Mouse (Mus musculus) neural tube, embryonic 12.5 days (tissue): ENCODE data around the gene Shld1. TPM values are rescaled to one million over a fixed set of nuclear protein-coding genes. Genes with fewer than 3 reads are reported as not detected.

Experiments used
- ATAC-seq: fragments of 200-750 bp; cut with Nextera tagmentation; 2 replicates; pipeline ENCODE4 v1.8.0; 2017; ENCODE audit warnings: low read depth, mild to moderate bottlenecking, moderate TSS enrichment, moderate library complexity; ENCODE audit not compliant: low FRiP score
- H3K27ac ChIP-seq: fragments of 300-500 bp; sonication (generic); 2 replicates; pipeline ENCODE4 v1.5.1; 2016
- H3K27me3 ChIP-seq: fragments of 300-500 bp; sonication (generic); replicated peaks from 2 replicates; pipeline ENCODE4 v1.6.1; 2016; ENCODE audit warnings: mild to moderate bottlenecking
- H3K36me3 ChIP-seq: fragments of 300-500 bp; sonication (generic); 2 replicates; pipeline ENCODE4 v1.6.1; 2016; ENCODE audit warnings: mild to moderate bottlenecking
- H3K4me1 ChIP-seq: fragments of 300-500 bp; sonication (generic); 2 replicates; pipeline ENCODE4 v1.6.1; 2016
- H3K4me2 ChIP-seq: fragments of 300-500 bp; sonication (generic); replicated peaks from 2 replicates; pipeline ENCODE4 v1.6.1; 2016; ENCODE audit warnings: mild to moderate bottlenecking
- H3K4me3 ChIP-seq: fragments of 300-500 bp; sonication (generic); 2 replicates; pipeline ENCODE4 v1.5.1; 2016
- H3K9ac ChIP-seq: fragments of 300-500 bp; sonication (generic); 2 replicates; pipeline ENCODE4 v1.6.1; 2016; ENCODE audit warnings: mild to moderate bottlenecking
- H3K9me3 ChIP-seq: fragments of 300-500 bp; sonication (generic); 2 replicates; pipeline ENCODE4 v1.6.1; 2016; ENCODE audit warnings: mild to moderate bottlenecking
- WGBS: fragments of 180-500 bp; shearing (Covaris S2); methylation state at CpG from one replicate; pipeline ENCODE4 v1.1.7; 2016; 5-methylcytosine and 5-hydroxymethylcytosine counted together
- polyA plus RNA-seq: library from polyadenylated mRNA; unstranded; fragments of >200 nt; fragmentation: Nextera tagmentation; extraction: Ambion mirVana; gene quantifications from 2 replicates; pipeline ENCODE4 v1.2.1, GENCODE M21; 2016

The Shld1 gene
- polyA plus RNA-seq, 1 experiment from 2014 or later: 21.4 TPM

DNA sequence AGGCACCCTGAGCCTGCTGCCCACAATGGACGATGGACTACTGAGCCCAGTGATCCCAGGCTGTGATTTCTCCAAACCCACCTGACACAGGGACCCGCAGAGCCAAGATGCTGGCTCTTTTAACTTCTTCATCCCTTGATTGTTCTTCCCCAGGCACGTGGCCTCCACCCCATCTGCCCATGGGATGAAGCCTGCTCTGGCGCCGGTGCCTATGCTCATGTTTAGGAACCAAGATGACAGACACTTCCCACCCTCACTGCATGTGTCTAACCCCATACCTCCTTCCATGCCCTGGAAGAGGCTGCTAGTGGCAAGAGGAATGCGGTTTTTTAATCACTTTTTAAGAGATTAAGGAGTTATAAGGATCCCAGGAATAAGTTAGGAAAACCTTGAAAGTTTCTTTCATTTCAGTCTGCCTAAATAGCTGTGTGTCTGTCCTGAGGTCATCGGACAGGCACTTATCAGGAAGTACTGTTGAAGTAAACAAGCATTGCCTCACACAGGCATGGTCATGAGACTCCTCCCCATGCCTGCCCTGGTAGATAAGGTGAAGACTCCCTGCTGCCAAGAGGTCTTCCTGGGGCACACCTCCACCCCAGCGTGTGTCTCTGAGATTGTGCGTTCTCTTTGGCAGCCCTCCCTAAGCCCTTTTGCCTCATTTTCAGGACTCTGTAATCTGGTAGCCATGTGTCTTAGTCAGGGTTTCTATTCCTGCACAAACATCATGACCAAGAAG is 8.8 kb downstream of the Shld1 start:
- ATAC-seq: no peak
- no peak overlapping the region for H3K27ac ChIP-seq
- H3K4me3 ChIP-seq: no peak overlapping the region
- H3K9ac ChIP-seq: no peak overlapping the region
- H3K9me3 ChIP-seq: no peaks in the 10 kb centered on the region
- WGBS: 88% methylated on average over 9 of the region's 9 CpGs
- no peak overlapping the region for H3K4me2 ChIP-seq
- no peaks in the 10 kb centered on the region for H3K27me3 ChIP-seq
- H3K36me3 ChIP-seq: no peaks in the 10 kb centered on the region
- no peaks in the 10 kb centered on the region for H3K4me1 ChIP-seq

DNA sequence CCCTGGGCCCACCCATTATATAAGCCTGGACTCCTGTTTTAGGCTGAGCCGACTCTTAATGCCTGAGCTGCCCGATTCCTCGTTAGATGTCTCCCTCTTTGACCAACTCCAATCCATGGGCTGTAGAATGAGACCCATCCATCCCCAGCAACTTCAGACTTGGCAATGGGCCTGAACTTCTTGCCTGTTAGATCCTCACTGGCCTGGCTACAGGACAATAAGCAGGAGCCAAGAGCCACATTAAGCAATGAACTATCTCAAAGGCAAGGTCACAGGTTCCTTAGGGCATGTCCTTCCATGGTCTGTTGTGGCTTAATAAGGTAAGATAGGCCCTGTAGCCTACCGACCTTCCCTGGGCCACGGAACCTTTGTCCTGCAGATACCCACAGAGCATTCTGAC is 9.8 kb downstream of the Shld1 start:
- 89% methylated on average over 5 of the region's 5 CpGs for WGBS
- H3K27ac ChIP-seq: no peak overlapping the region

GRCm38 (mm10) chr2:132697256-132697655 is 10.5 kb downstream of the Shld1 start:
- no peaks in the 10 kb centered on the region for H3K36me3 ChIP-seq
- WGBS: 88% methylated on average over 5 of the region's 5 CpGs
- no peak for ATAC-seq
- no peaks in the 10 kb centered on the region for H3K9me3 ChIP-seq
- H3K9ac ChIP-seq: no peak overlapping the region
- H3K27me3 ChIP-seq: no peaks in the 10 kb centered on the region
- no peak overlapping the region for H3K4me2 ChIP-seq
- no peak overlapping the region for H3K4me3 ChIP-seq
- H3K27ac ChIP-seq: no peak overlapping the region
- H3K4me1 ChIP-seq: no peaks in the 10 kb centered on the region

More for the DNA sequence above, 9.8 kb downstream of the Shld1 start:
- no peak overlapping the region for H3K9ac ChIP-seq
- no peaks in the 10 kb centered on the region for H3K9me3 ChIP-seq
- no peak overlapping the region for H3K4me3 ChIP-seq
- no peaks in the 10 kb centered on the region for H3K4me1 ChIP-seq
- H3K27me3 ChIP-seq: no peaks in the 10 kb centered on the region
- no peak for ATAC-seq
- no peak overlapping the region for H3K4me2 ChIP-seq
- no peaks in the 10 kb centered on the region for H3K36me3 ChIP-seq

DNA sequence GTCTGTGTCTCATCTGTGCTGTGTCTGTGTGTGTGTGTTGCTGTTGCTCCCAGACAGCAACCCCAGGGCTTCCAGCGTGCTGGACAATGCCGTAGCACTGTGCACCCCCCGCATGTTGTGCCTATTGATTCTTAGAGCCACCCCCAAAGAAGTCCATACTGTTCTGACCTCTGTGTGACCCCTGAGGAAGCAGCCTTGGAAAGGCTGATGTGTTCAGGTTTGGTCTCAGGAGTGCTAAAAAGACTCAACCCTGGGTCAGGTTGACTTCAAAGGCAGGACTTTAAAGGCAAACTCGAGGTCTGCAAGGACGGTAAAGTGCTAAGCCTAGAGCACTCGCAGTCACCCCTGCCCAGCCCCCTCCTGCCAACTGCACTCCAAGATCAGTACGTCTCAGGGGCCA is 11.0 kb downstream of the Shld1 start:
- no peaks in the 10 kb centered on the region for H3K27me3 ChIP-seq
- H3K9ac ChIP-seq: no peak overlapping the region
- no peak overlapping the region for H3K4me3 ChIP-seq
- no peak overlapping the region for H3K27ac ChIP-seq
- no peaks in the 10 kb centered on the region for H3K9me3 ChIP-seq
- no peak for ATAC-seq
- H3K36me3 ChIP-seq: no peaks in the 10 kb centered on the region
- H3K4me2 ChIP-seq: no peak overlapping the region
- H3K4me1 ChIP-seq: no peaks in the 10 kb centered on the region
- 71% methylated on average over 7 of the region's 7 CpGs for WGBS

GRCm38 (mm10) chr2:132698420-132698819 is 11.7 kb downstream of the Shld1 start:
- ATAC-seq: no peak
- H3K27ac ChIP-seq: no peak overlapping the region

GRCm38 (mm10) chr2:132700921-132701320 is 14.2 kb downstream of the Shld1 start:
- H3K4me3 ChIP-seq: no peak overlapping the region
- 92% methylated on average over 4 of the region's 4 CpGs for WGBS

More at GRCm38 (mm10) chr2:132698420-132698819, 11.7 kb downstream of the Shld1 start:
- no peaks in the 10 kb centered on the region for H3K27me3 ChIP-seq
- no peak overlapping the region for H3K9ac ChIP-seq
- WGBS: 86% methylated on average over 6 of the region's 6 CpGs
- H3K36me3 ChIP-seq: no peaks in the 10 kb centered on the region
- H3K9me3 ChIP-seq: no peaks in the 10 kb centered on the region
- no peak overlapping the region for H3K4me2 ChIP-seq
- H3K4me3 ChIP-seq: no peak overlapping the region
- no peaks in the 10 kb centered on the region for H3K4me1 ChIP-seq

DNA sequence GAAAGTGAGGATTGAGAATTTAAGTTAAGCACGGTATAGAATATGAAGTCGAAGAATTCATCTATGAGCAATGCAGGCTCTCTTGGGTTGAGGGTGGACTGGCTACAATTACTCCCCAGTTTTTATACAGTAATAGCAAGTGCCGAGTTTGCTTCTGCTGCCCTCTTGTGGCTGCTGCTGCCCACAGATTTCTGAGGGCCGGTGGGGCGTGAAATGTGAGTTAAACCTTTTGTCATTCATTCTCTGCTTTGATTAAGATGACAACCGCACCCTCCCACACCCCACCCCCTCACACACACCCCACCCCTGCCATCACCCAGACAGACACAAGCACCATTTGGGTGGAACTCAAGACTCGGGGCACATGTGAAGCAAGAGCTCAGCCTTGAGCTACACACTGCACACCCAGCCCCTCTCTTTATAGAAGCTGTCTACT is 14.7 kb downstream of the Shld1 start:
- ATAC-seq: peak; percentile 77; the same call in 1 of the 2 replicates
- no peak overlapping the region for H3K9ac ChIP-seq
- H3K4me3 ChIP-seq: no peak overlapping the region
- H3K36me3 ChIP-seq: no peaks in the 10 kb centered on the region
- no peaks in the 10 kb centered on the region for H3K9me3 ChIP-seq
- WGBS: 19% methylated on average over 7 of the region's 7 CpGs
- H3K27me3 ChIP-seq: no peaks in the 10 kb centered on the region
- H3K27ac ChIP-seq: no peak overlapping the region
- no peak overlapping the region for H3K4me2 ChIP-seq
- no peaks in the 10 kb centered on the region for H3K4me1 ChIP-seq

More at GRCm38 (mm10) chr2:132700921-132701320, 14.2 kb downstream of the Shld1 start:
- H3K27ac ChIP-seq: no peak overlapping the region
- ATAC-seq: no peak
- H3K36me3 ChIP-seq: no peaks in the 10 kb centered on the region
- H3K9me3 ChIP-seq: no peaks in the 10 kb centered on the region
- no peaks in the 10 kb centered on the region for H3K4me1 ChIP-seq
- no peak overlapping the region for H3K9ac ChIP-seq
- H3K27me3 ChIP-seq: no peaks in the 10 kb centered on the region
- H3K4me2 ChIP-seq: no peak overlapping the region

DNA sequence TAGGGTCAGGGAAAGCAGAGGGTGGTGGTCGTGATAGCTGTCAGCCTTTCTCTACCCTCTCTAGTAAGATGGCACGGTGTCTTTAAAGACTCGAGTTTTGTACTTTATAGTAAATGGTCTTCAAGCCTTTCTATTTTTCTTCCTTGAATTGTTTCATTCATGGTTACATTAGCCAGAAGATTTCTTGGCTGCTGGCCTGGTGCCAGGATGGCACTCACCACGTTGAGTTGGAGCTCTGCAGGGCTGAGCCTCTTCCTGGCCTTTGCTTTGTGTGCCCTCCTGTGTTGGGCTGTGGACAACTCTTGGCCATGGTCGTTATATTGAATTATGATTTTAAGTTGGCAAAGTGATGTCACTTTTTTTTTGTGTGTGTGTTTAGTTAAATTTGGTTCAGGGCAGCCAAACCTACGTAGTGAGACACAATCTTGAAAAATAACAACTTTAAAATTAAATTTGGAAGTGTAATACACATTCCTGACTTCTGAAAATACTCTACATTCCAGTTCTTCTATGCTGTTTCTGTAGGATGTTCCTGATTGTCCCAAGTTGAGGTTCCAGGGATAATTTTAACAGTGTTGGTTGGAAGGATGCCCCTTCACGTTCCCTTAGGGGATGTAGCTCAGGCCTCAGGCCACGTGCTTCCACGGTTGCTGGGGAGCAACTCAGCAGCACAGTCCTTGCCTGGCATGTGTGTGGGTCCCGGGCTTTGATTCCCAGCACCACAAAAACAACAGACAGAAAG is 18.7 kb downstream of the Shld1 start:
- H3K27ac ChIP-seq: no peak overlapping the region
- no peak overlapping the region for H3K4me3 ChIP-seq
- no peaks in the 10 kb centered on the region for H3K4me1 ChIP-seq
- H3K9me3 ChIP-seq: no peaks in the 10 kb centered on the region
- 88% methylated on average over 10 of the region's 10 CpGs for WGBS
- H3K36me3 ChIP-seq: peaks cover 3% of the 10 kb centered on the region; the same call in 1 of the 2 replicates
- H3K27me3 ChIP-seq: no peaks in the 10 kb centered on the region
- no peak for ATAC-seq
- no peak overlapping the region for H3K9ac ChIP-seq
- H3K4me2 ChIP-seq: no peak overlapping the region

- Histone ChIP-seq H3K36me3 (peaks cover 5% of the 10 kb centered on the region; the same call in 1 of the 2 replicates), H3K9ac (no peak overlapping the region), H3K27ac (no peak overlapping the region), H3K4me1 (no peaks in the 10 kb centered on the region), H3K9me3 (no peaks in the 10 kb centered on the region), H3K4me2 (no peak overlapping the region), H3K27me3 (no peaks in the 10 kb centered on the region), H3K4me3 (no peak overlapping the region)
- WGBS: 93% methylated on average over 3 of the region's 3 CpGs
- no peak for ATAC-seq
These were observed 19.6 kb downstream of the Shld1 start for GRCm38 (mm10) chr2:132706309-132706708.

GRCm38 (mm10) chr2:132710488-132710887 is 23.8 kb downstream of the Shld1 start:
- ATAC-seq: no peak
- Histone ChIP-seq H3K9ac (no peak overlapping the region), H3K27me3 (no peaks in the 10 kb centered on the region), H3K4me1 (0 out of 2 replicates have a peak, but pooled peaks cover 3% of the 10 kb centered on the region), H3K4me3 (no peak overlapping the region), H3K36me3 (peaks cover 5% of the 10 kb centered on the region; the same call in 1 of the 2 replicates), H3K27ac (no peak overlapping the region), H3K4me2 (no peak overlapping the region), H3K9me3 (no peaks in the 10 kb centered on the region)
- WGBS: 82% methylated on average over 2 of the region's 2 CpGs

DNA sequence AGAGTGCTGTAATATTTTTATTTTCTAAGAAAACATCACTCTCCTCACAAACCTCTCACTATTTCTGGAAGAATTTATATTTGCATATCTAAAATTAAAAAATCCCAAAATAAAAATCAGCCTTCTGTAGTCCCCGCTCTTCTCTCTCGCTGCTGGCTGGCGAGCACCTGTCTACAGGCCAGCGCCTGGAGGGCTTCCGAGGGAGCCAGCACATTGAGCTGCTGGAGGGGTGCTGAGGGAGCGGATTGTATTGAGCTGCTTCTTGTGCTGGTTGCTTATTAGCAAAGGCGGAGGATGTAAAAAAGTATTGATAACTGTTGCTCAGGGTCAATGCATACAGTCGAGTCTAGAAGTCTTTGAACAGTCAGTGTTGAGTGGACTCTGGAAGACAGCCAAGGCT is 25.3 kb downstream of the Shld1 start:
- WGBS: 91% methylated on average over 8 of the region's 8 CpGs

GRCm38 (mm10) chr2:132714522-132714921 is 27.8 kb downstream of the Shld1 start:
- no peaks in the 10 kb centered on the region for H3K27me3 ChIP-seq
- ATAC-seq: no peak
- no peaks in the 10 kb centered on the region for H3K9me3 ChIP-seq
- H3K4me1 ChIP-seq: 0 out of 2 replicates have a peak, but pooled peaks cover 4% of the 10 kb centered on the region
- no peak overlapping the region for H3K27ac ChIP-seq
- no peak overlapping the region for H3K9ac ChIP-seq
- no peak overlapping the region for H3K4me3 ChIP-seq
- 79% methylated on average over 7 of the region's 7 CpGs for WGBS
- H3K4me2 ChIP-seq: no peak overlapping the region
- H3K36me3 ChIP-seq: peaks cover 5% of the 10 kb centered on the region; the same call in 1 of the 2 replicates

More for the DNA sequence above, 25.3 kb downstream of the Shld1 start:
- no peaks in the 10 kb centered on the region for H3K27me3 ChIP-seq
- H3K4me3 ChIP-seq: no peak overlapping the region
- no peak overlapping the region for H3K9ac ChIP-seq
- H3K4me2 ChIP-seq: no peak overlapping the region
- H3K9me3 ChIP-seq: no peaks in the 10 kb centered on the region
- no peak for ATAC-seq
- H3K27ac ChIP-seq: no peak overlapping the region
- H3K36me3 ChIP-seq: peaks cover 5% of the 10 kb centered on the region; the same call in 1 of the 2 replicates
- 0 out of 2 replicates have a peak, but pooled peaks cover 4% of the 10 kb centered on the region for H3K4me1 ChIP-seq
